Mouse (Mus musculus) 416B (cell line): Measurements from ENCODE around the gene Insig1.
A peak's percentile ranks its signal among the peaks of the same experiment; 100 is the strongest.

Experiments
- DNase-seq: peaks from one replicate; pipeline ENCODE4 v3.0.0; 2011; ENCODE audit warnings: low read depth

The Insig1 gene

GRCm38 (mm10) chr5:28122491-28123454, 51.6 kb downstream of the Insig1 start:
- peak; percentile 40 for DNase-seq

- no peak for DNase-seq
Measured at GRCm38 (mm10) chr5:28123455-28123825, 52.3 kb downstream of the Insig1 start.

GRCm38 (mm10) chr5:28124321-28125230, 53.4 kb downstream of the Insig1 start:
- DNase-seq, result no peak
